Mouse (Mus musculus): Measurements from ENCODE around the gene Esp4.
"Not testable (repeated sequence)": the region's sequence is repeated elsewhere in the genome, so short reads cannot be mapped to it uniquely, and the experiment has no call there.

The Esp4 gene

GRCm38 (mm10) chr17:40598294-40598693, at the start of gene Esp4:
TSS of gene Esp4 (plus strand) at chr17:40598594.
- DNase-seq (ENCODE audit: low spot score in 2 of 2): no peak

GRCm38 (mm10) chr17:40553470-40553869, 44.9 kb upstream of the Esp4 start:
- DNase-seq (ENCODE audit: low spot score in 2 of 2): no peak

GRCm38 (mm10) chr17:40561207-40561606, 37.2 kb upstream of the Esp4 start, which contains the start of gene Esp6:
TSS of gene Esp6 (plus strand) at chr17:40561507.
- DNase-seq (ENCODE audit: low spot score in 2 of 2): no peak

GRCm38 (mm10) chr17:40583906-40584305, 14.5 kb upstream of the Esp4 start:
- DNase-seq (ENCODE audit: low spot score in 2 of 2): not testable (repeated sequence)

- no peak for DNase-seq (ENCODE audit: low spot score in 2 of 2)
These were observed 7.1 kb upstream of the Esp4 start for GRCm38 (mm10) chr17:40591297-40591696.

- DNase-seq (ENCODE audit: low spot score in 2 of 2): not testable (repeated sequence)
These were observed 33.4 kb downstream of the Esp4 start, which contains the start of gene Esp3 for GRCm38 (mm10) chr17:40631775-40632174. TSS of gene Esp3 (plus strand) at chr17:40632075.

Measured in spleen, postnatal 36 days (tissue).